In genomic region chr15:98853161-98853937, GRCm38 (mm10) we compare ENCODE assay signal across 24 mouse cellular contexts. TPM values are rescaled to one million over a fixed set of nuclear protein-coding genes. Genes with fewer than 3 reads are reported as not detected.
DNase-seq lines count a peak whose midpoint lies in the region; ATAC-seq lines count a peak whose summit lies in the region.
"Had no signal": no experiment of that assay in that cellular context is flagged by ENCODE, and none has a peak within 500 bp of the region (broad histone marks: within the 10 kb centered on the region; RNA-seq: fewer than 3 reads in every experiment).

No protein-coding gene starts in this region.

- no peak overlapping the region for H3K27ac ChIP-seq in forebrain, embryonic 15.5 days (replicated peaks)
- H3K27ac ChIP-seq in forebrain, embryonic 13.5 days: no peak overlapping the region
- H3K27ac ChIP-seq in kidney, embryonic 14.5 days (ENCODE audit: low read depth, low read length): no peak overlapping the region
- H3K27ac ChIP-seq: hindbrain, embryonic 12.5 days; limb, embryonic 13.5 days; liver, embryonic 14.5 days had no signal

- WGBS in forebrain, embryonic 15.5 days: 92% methylated on average over 28 of the region's 28 CpGs
- WGBS in forebrain, embryonic 13.5 days: 93% methylated on average over 28 of the region's 28 CpGs
- WGBS in kidney, embryonic 14.5 days: 95% methylated on average over 28 of the region's 28 CpGs

- no peaks in the 10 kb centered on the region for H3K9me3 ChIP-seq in forebrain, embryonic 15.5 days
- H3K9me3 ChIP-seq in forebrain, embryonic 13.5 days (replicated peaks): no peaks in the 10 kb centered on the region
- H3K9me3 ChIP-seq in kidney, embryonic 14.5 days (ENCODE audit: control insufficient read depth, low read length): no peaks in the 10 kb centered on the region
- H3K9me3 ChIP-seq: hindbrain, embryonic 12.5 days; limb, embryonic 13.5 days had no signal

- peak; percentile 51 for ATAC-seq in cerebellum, adult (ENCODE audit: insufficient number of reproducible peaks, low FRiP score, low TSS enrichment)
- 0 out of 2 replicates have a peak, but pooled peaks have one; percentile 21 for ATAC-seq in forebrain, embryonic 15.5 days (replicated peaks)
- no peak for ATAC-seq in forebrain, embryonic 13.5 days
- no peak for ATAC-seq in kidney, embryonic 14.5 days (ENCODE audit: low FRiP score, low TSS enrichment)
- ATAC-seq: activated CD4-positive, CD25-positive, alpha-beta regulatory T cell, adult 4 months; CD4-positive, CD25-positive, alpha-beta regulatory T cell, adult 4 months; inflammation-experienced regulatory T-cells, adult 6 months; Patski had no signal

- no peak overlapping the region for H3K9ac ChIP-seq in forebrain, embryonic 15.5 days (replicated peaks)
- no peak overlapping the region for H3K9ac ChIP-seq in forebrain, embryonic 13.5 days
- no peak overlapping the region for H3K9ac ChIP-seq in kidney, embryonic 14.5 days (ENCODE audit: low read depth, low read length)
- H3K9ac ChIP-seq: hindbrain, embryonic 12.5 days; limb, embryonic 13.5 days; liver, embryonic 14.5 days had no signal

- no peak overlapping the region for H3K4me2 ChIP-seq in forebrain, embryonic 15.5 days (replicated peaks)
- no peak overlapping the region for H3K4me2 ChIP-seq in forebrain, embryonic 13.5 days
- H3K4me2 ChIP-seq in kidney, embryonic 14.5 days (replicated peaks; ENCODE audit: low read depth, low read length): no peak overlapping the region
- H3K4me2 ChIP-seq: hindbrain, embryonic 12.5 days; limb, embryonic 13.5 days; midbrain, embryonic 11.5 days had no signal

- DNase-seq in cerebellum, postnatal 4 days (ENCODE audit: low spot score in 2 of 2): no peak
- DNase-seq in kidney, postnatal 10 days: peak; percentile 14
- DNase-seq in thymus, postnatal 4 days: peak; percentile 20
- DNase-seq in thymus, postnatal 0 days (ENCODE audit: low spot score): no peak
- DNase-seq: adrenal gland, postnatal 25 days; gastrocnemius, postnatal 10 days; heart, postnatal 10 days; kidney, adult 9 months; right cerebral cortex, postnatal 4 days had no signal

- H3K4me1 ChIP-seq in forebrain, embryonic 15.5 days: no peaks in the 10 kb centered on the region
- no peaks in the 10 kb centered on the region for H3K4me1 ChIP-seq in forebrain, embryonic 13.5 days
- no peaks in the 10 kb centered on the region for H3K4me1 ChIP-seq in kidney, embryonic 14.5 days (ENCODE audit: control insufficient read depth, insufficient read depth, low read length)
- H3K4me1 ChIP-seq: hindbrain, embryonic 12.5 days; limb, embryonic 13.5 days had no signal

- H3K36me3 ChIP-seq in forebrain, embryonic 15.5 days: peaks cover 100% of the 10 kb centered on the region
- peaks cover 100% of the 10 kb centered on the region for H3K36me3 ChIP-seq in forebrain, embryonic 13.5 days (ENCODE audit: poor library complexity, severe bottlenecking)
- peaks cover 100% of the 10 kb centered on the region for H3K36me3 ChIP-seq in kidney, embryonic 14.5 days (ENCODE audit: control insufficient read depth, insufficient read depth, low read length)

- no peak overlapping the region for H3K4me3 ChIP-seq in forebrain, embryonic 15.5 days
- H3K4me3 ChIP-seq in forebrain, embryonic 13.5 days: no peak overlapping the region
- no peak overlapping the region for H3K4me3 ChIP-seq in kidney, embryonic 14.5 days (ENCODE audit: low read length)
- H3K4me3 ChIP-seq: hindbrain, embryonic 12.5 days; limb, embryonic 13.5 days had no signal

- H3K27me3 ChIP-seq in forebrain, embryonic 15.5 days: no peaks in the 10 kb centered on the region
- no peaks in the 10 kb centered on the region for H3K27me3 ChIP-seq in forebrain, embryonic 13.5 days
- no peaks in the 10 kb centered on the region for H3K27me3 ChIP-seq in kidney, embryonic 14.5 days (ENCODE audit: control insufficient read depth, insufficient read depth, low read length)
- H3K27me3 ChIP-seq: hindbrain, embryonic 12.5 days; limb, embryonic 13.5 days; Patski had no signal

RNA-seq across cellular contexts. Expression of gene Kmt2d, which starts 17.7 kb away (rescaled TPM):
- 13.9 and 14.3 TPM in 2 replicates for polyA plus RNA-seq in forebrain, embryonic 15.5 days (2015; fragmentation: Nextera tagmentation; extraction: Ambion mirVana)
- 13.7 and 14.3 TPM in 2 replicates for polyA plus RNA-seq in forebrain, embryonic 13.5 days (2015; fragmentation: Nextera tagmentation; extraction: Ambion mirVana)
- 17.5 and 21.4 TPM in 2 replicates for polyA plus RNA-seq in kidney, embryonic 14.5 days (2014; fragmentation: Nextera tagmentation; extraction: Ambion mirVana)
- 9.4 and 15.6 TPM in 2 replicates for polyA plus RNA-seq in thymus, postnatal 0 days (2015; fragmentation: Nextera tagmentation; extraction: Ambion mirVana)

RNA-seq across cellular contexts. Expression of gene Prkag1, which starts 22.0 kb away (rescaled TPM):
- polyA plus RNA-seq in forebrain, embryonic 15.5 days (2015; fragmentation: Nextera tagmentation; extraction: Ambion mirVana): 89.0 and 91.7 TPM in 2 replicates
- 95.9 and 99.4 TPM in 2 replicates for polyA plus RNA-seq in forebrain, embryonic 13.5 days (2015; fragmentation: Nextera tagmentation; extraction: Ambion mirVana)
- polyA plus RNA-seq in kidney, embryonic 14.5 days (2014; fragmentation: Nextera tagmentation; extraction: Ambion mirVana): 67.8 and 83.7 TPM in 2 replicates
- 103 and 107 TPM in 2 replicates for polyA plus RNA-seq in thymus, postnatal 0 days (2015; fragmentation: Nextera tagmentation; extraction: Ambion mirVana)

RNA-seq across cellular contexts. Expression of gene Rhebl1, which starts 41.0 kb away (rescaled TPM):
- 42.7 and 46.4 TPM in 2 replicates for polyA plus RNA-seq in forebrain, embryonic 15.5 days (2015; fragmentation: Nextera tagmentation; extraction: Ambion mirVana)
- 31.7 and 33.0 TPM in 2 replicates for polyA plus RNA-seq in forebrain, embryonic 13.5 days (2015; fragmentation: Nextera tagmentation; extraction: Ambion mirVana)
- polyA plus RNA-seq in kidney, embryonic 14.5 days (2014; fragmentation: Nextera tagmentation; extraction: Ambion mirVana): 14.4 and 22.4 TPM in 2 replicates
- 10.3 and 10.8 TPM in 2 replicates for polyA plus RNA-seq in thymus, postnatal 0 days (2015; fragmentation: Nextera tagmentation; extraction: Ambion mirVana)

RNA-seq across cellular contexts. Expression of gene Ddn, which starts 44.1 kb away (rescaled TPM):
- 0.46 and 0.47 TPM in 2 replicates for polyA plus RNA-seq in forebrain, embryonic 15.5 days (2015; fragmentation: Nextera tagmentation; extraction: Ambion mirVana)
- polyA plus RNA-seq in forebrain, embryonic 13.5 days (2015; fragmentation: Nextera tagmentation; extraction: Ambion mirVana): 0.05 and 0.15 TPM in 2 replicates
- polyA plus RNA-seq in kidney, embryonic 14.5 days (2014; fragmentation: Nextera tagmentation; extraction: Ambion mirVana): 1.4 TPM in 2 replicates
- 0.10 and 0.13 TPM in 2 replicates for polyA plus RNA-seq in thymus, postnatal 0 days (2015; fragmentation: Nextera tagmentation; extraction: Ambion mirVana)
- polyA plus RNA-seq: activated CD4-positive, CD25-positive, alpha-beta regulatory T cell, adult 4 months; CD4-positive, CD25-positive, alpha-beta regulatory T cell, adult 4 months; embryonic facial prominence, embryonic 14.5 days; inflammation-experienced regulatory T-cells, adult 6 months; lung, embryonic 16.5 days; Patski; stomach, embryonic 16.5 days had no signal

RNA-seq across cellular contexts. Expression of gene Dhh, which starts 45.0 kb away (rescaled TPM):
- 0.52 and 0.68 TPM in 2 replicates for polyA plus RNA-seq in forebrain, embryonic 15.5 days (2015; fragmentation: Nextera tagmentation; extraction: Ambion mirVana)
- polyA plus RNA-seq in forebrain, embryonic 13.5 days (2015; fragmentation: Nextera tagmentation; extraction: Ambion mirVana): 0.22 and 0.28 TPM in 2 replicates
- polyA plus RNA-seq in kidney, embryonic 14.5 days (2014; fragmentation: Nextera tagmentation; extraction: Ambion mirVana): 0.54 and 0.84 TPM in 2 replicates
- polyA plus RNA-seq in thymus, postnatal 0 days (2015; fragmentation: Nextera tagmentation; extraction: Ambion mirVana): 0.78 and 0.85 TPM in 2 replicates
- polyA plus RNA-seq: CD4-positive, CD25-positive, alpha-beta regulatory T cell, adult 4 months; Patski had no signal

Comparison
In these comparisons a context has a peak if more than half of its experiments do, and no peak if none do; other contexts are left out.
1. ATAC-seq: peak in cerebellum, adult (single experiment) and forebrain, embryonic 15.5 days (single experiment); none in forebrain, embryonic 13.5 days (single experiment) and kidney, embryonic 14.5 days (single experiment).
2. DNase-seq: peak in kidney, postnatal 10 days (single experiment) and thymus, postnatal 4 days (single experiment); none in cerebellum, postnatal 4 days (0 of 2) and thymus, postnatal 0 days (single experiment).